Mouse (Mus musculus) liver, embryonic 14.5 days (tissue): ENCODE measurements around the gene Hdlbp. TPM values are rescaled to one million over a fixed set of nuclear protein-coding genes. Genes with fewer than 3 reads are reported as not detected.

Experiments
- ATAC-seq: fragments of 200-750 bp; cut with Nextera tagmentation; 2 replicates; pipeline ENCODE4 v1.8.0; 2017; ENCODE audit warnings: moderate number of reproducible peaks, mild to moderate bottlenecking, moderate library complexity; ENCODE audit not compliant: insufficient read depth
- DNase-seq, 3 experiments: peaks; one replicate each; pipeline ENCODE4 v3.0.0-alpha.2; 2012 to 2013; ENCODE audit warnings: low read depth in 3 of 3, low spot score in 3 of 3
- H3K27ac ChIP-seq: fragments of 300-500 bp; sonication (generic); 2 replicates; pipeline ENCODE4 v1.5.1; 2014; ENCODE audit warnings: moderate library complexity, mild to moderate bottlenecking, control low read depth, inconsistent platforms
- H3K27me3 ChIP-seq: fragments of 300-500 bp; sonication (generic); 2 replicates; pipeline ENCODE4 v1.6.1; 2014; ENCODE audit warnings: mild to moderate bottlenecking, low read length, moderate library complexity; ENCODE audit not compliant: control insufficient read depth, insufficient read depth
- H3K36me3 ChIP-seq: fragments of 300-500 bp; sonication (generic); replicated peaks from 2 replicates; pipeline ENCODE4 v1.6.1; 2014; ENCODE audit warnings: low read depth; ENCODE audit not compliant: control insufficient read depth, insufficient read depth
- H3K4me1 ChIP-seq, 2 experiments: fragments of 200-500 bp in 1 of 2; fragments of 300-500 bp in 1 of 2; sonication (generic) in 1 of 2; replicated peaks; 2 replicates each; pipeline ENCODE4 v1.6.1; 2012 to 2014; ENCODE audit warnings: antibody characterized with exemption in 1 of 2, inconsistent platforms in 1 of 2, low read length in 1 of 2; ENCODE audit not compliant: control insufficient read depth in 2 of 2, insufficient read depth in 2 of 2
- H3K4me2 ChIP-seq: fragments of 300-500 bp; sonication (generic); 2 replicates; pipeline ENCODE4 v1.6.1; 2014; ENCODE audit warnings: low read depth, mild to moderate bottlenecking, control low read depth, moderate library complexity
- H3K4me3 ChIP-seq, 2 experiments: fragments of 200-500 bp in 1 of 2; fragments of 300-500 bp in 1 of 2; sonication (generic) in 1 of 2; 2 replicates each; pipeline ENCODE4 v1.5.1; 2012 to 2014; ENCODE audit warnings: low read depth in 2 of 2, low read length in 2 of 2, mild to moderate bottlenecking in 2 of 2, control low read depth in 1 of 2, inconsistent platforms in 1 of 2, moderate library complexity in 1 of 2; ENCODE audit not compliant: insufficient read depth in 1 of 2
- H3K9ac ChIP-seq: fragments of 300-500 bp; sonication (generic); replicated peaks from 2 replicates; pipeline ENCODE4 v1.6.1; 2014; ENCODE audit warnings: mild to moderate bottlenecking, control low read depth, moderate library complexity
- H3K9me3 ChIP-seq: fragments of 300-500 bp; sonication (generic); 2 replicates; pipeline ENCODE4 v1.6.1; 2016; ENCODE audit warnings: low read length, mixed read lengths; ENCODE audit not compliant: control insufficient read depth
- CTCF ChIP-seq: IDR thresholded peaks from 2 replicates; pipeline ENCODE4 v1.5.1; 2016; ENCODE audit warnings: antibody characterized with exemption, low read depth, control low read depth
- EP300 ChIP-seq: IDR thresholded peaks from 2 replicates; pipeline ENCODE4 v1.6.1; 2016; ENCODE audit warnings: antibody characterized with exemption, low read depth
- WGBS: fragments of 180-500 bp; shearing (Covaris S2); extraction: QIAGEN DNeasy Blood & Tissue Kit; methylation state at CpG from one replicate; pipeline ENCODE4 v1.1.7; 2014; ENCODE audit not compliant: insufficient replicate concordance; 5-methylcytosine and 5-hydroxymethylcytosine counted together
- polyA plus RNA-seq, 2 experiments: library from polyadenylated mRNA; depleted of rRNA in 1 of 2; stranded (reverse) in 1 of 2; unstranded in 1 of 2; fragments of >200 nt; fragmentation: Nextera tagmentation in 1 of 2; extraction: Ambion mirVana in 1 of 2; gene quantifications; 2 replicates each; pipeline versions ENCODE4 v1.2.1 to v1.2.3; 2012 to 2014

Gene Hdlbp
- polyA plus RNA-seq, 2 experiments: 47.2 to 59.3 TPM

GRCm38 (mm10) chr1:93377307-93377706 lies 101.3 kb downstream of the Hdlbp start:
- Histone ChIP-seq H3K4me2 (no peak overlapping the region), H3K27ac (no peak overlapping the region), H3K36me3 (no peaks in the 10 kb centered on the region), H3K9me3 (no peaks in the 10 kb centered on the region), H3K27me3 (no peaks in the 10 kb centered on the region), H3K4me1 (peaks cover 0 to 5% of the 10 kb centered on the region in 2 experiments; a peak in 1 of 4 replicates), H3K9ac (no peak overlapping the region), H3K4me3 (no peak overlapping the region)
- 14% methylated on average over 5 of the region's 5 CpGs for WGBS
- TF ChIP-seq EP300 (no peak), CTCF (no peak)
- DNase-seq (no peak), ATAC-seq (no peak)

DNA sequence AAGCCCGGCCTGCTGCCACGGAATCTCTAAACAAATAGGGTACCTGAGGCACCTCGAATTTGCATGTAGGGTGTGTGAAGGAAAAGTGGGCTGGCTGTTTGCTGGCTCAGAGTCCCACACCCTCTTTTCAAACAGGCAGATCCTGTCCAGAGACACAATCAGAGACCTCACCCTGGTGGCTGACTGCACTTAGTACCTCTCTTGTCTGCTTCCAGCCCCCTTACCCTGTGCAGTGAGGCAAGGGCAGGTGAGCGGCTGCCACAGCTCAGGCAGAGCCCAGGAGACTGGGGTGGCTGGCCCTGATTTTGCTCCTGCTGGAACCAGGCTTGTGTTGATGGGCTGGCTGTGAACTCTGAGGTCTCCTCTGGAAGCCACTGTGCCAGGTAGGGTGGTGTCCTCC lies 105.0 kb downstream of the Hdlbp start, which contains the start of gene Ano7:
TSS of gene Ano7 (plus strand) at position 266 of the 400 bp plus-strand sequence.
- 51% methylated on average over 4 of the region's 4 CpGs for WGBS
- ATAC-seq (no peak), DNase-seq (no peak)
- peaks cover 0 to 3% of the 10 kb centered on the region in 2 experiments; a peak in 1 of 4 replicates for H3K4me1 ChIP-seq
- no peak within 1 kb of the TSS for H3K27ac ChIP-seq
- TF ChIP-seq CTCF: no peak
- no peak within 1 kb of the TSS for H3K4me2 ChIP-seq
- no peaks in the 10 kb centered on the region for H3K27me3 ChIP-seq
- no peaks in the 10 kb centered on the region for H3K9me3 ChIP-seq
- no peak within 1 kb of the TSS for H3K4me3 ChIP-seq
- H3K9ac ChIP-seq: no peak within 1 kb of the TSS
- no peaks in the 10 kb centered on the region for H3K36me3 ChIP-seq

- WGBS: 61% methylated on average over 6 of the region's 6 CpGs
- ATAC-seq: no peak
- H3K4me1 ChIP-seq: no peaks in the 10 kb centered on the region
- H3K4me2 ChIP-seq: no peak overlapping the region
- no peaks in the 10 kb centered on the region for H3K9me3 ChIP-seq
- no peak for DNase-seq
- no peak overlapping the region for H3K27ac ChIP-seq
- no peak overlapping the region for H3K9ac ChIP-seq
- H3K4me3 ChIP-seq: no peak overlapping the region
- no peaks in the 10 kb centered on the region for H3K27me3 ChIP-seq
- H3K36me3 ChIP-seq: peaks cover 32% of the 10 kb centered on the region
- TF ChIP-seq CTCF (no peak), EP300 (no peak)
Measured at GRCm38 (mm10) chr1:93365641-93366040, 113.0 kb downstream of the Hdlbp start.

- Histone ChIP-seq H3K9me3 (no peaks in the 10 kb centered on the region), H3K27me3 (no peaks in the 10 kb centered on the region), H3K27ac (no peak overlapping the region), H3K36me3 (peaks cover 46% of the 10 kb centered on the region), H3K4me3 (no peak overlapping the region), H3K4me2 (no peak overlapping the region), H3K9ac (no peak overlapping the region), H3K4me1 (no peaks in the 10 kb centered on the region)
- DNase-seq: no peak
- no peak for TF ChIP-seq CTCF
- no peak for TF ChIP-seq EP300
- WGBS: 79% methylated on average over 4 of the region's 4 CpGs
- no peak for ATAC-seq
Measured at GRCm38 (mm10) chr1:93362661-93363060, 116.0 kb downstream of the Hdlbp start.

Other genes with a start within 250 kb of the Hdlbp start
- 0.16 and 0.25 TPM in 2 replicates for gene Sned1, start 243.0 kb downstream of the Hdlbp start, polyA plus RNA-seq (2012; rRNA removed)
- 0.06 and 0.25 TPM in 2 replicates for gene Sned1, start 243.0 kb downstream of the Hdlbp start, polyA plus RNA-seq (2014; fragmentation: Nextera tagmentation; extraction: Ambion mirVana)
- gene Mterf4, start 172.9 kb downstream of the Hdlbp start, polyA plus RNA-seq (2012; rRNA removed): 6.4 and 7.6 TPM in 2 replicates
- 7.7 and 8.0 TPM in 2 replicates for gene Mterf4, start 172.9 kb downstream of the Hdlbp start, polyA plus RNA-seq (2014; fragmentation: Nextera tagmentation; extraction: Ambion mirVana)
- 3.1 and 6.9 TPM in 2 replicates for gene Ppp1r7, start 136.0 kb downstream of the Hdlbp start, polyA plus RNA-seq (2012; rRNA removed)
- gene Ppp1r7, start 136.0 kb downstream of the Hdlbp start, polyA plus RNA-seq (2014; fragmentation: Nextera tagmentation; extraction: Ambion mirVana): 33.2 and 33.8 TPM in 2 replicates
- 5.1 and 6.3 TPM in 2 replicates for gene Pask, start 135.3 kb downstream of the Hdlbp start, polyA plus RNA-seq (2012; rRNA removed)
- 5.4 and 6.1 TPM in 2 replicates for gene Pask, start 135.3 kb downstream of the Hdlbp start, polyA plus RNA-seq (2014; fragmentation: Nextera tagmentation; extraction: Ambion mirVana)
- 0.11 and 0.13 TPM in 2 replicates for gene Ano7, start 104.9 kb downstream of the Hdlbp start, polyA plus RNA-seq (2012; rRNA removed)
- 0.14 TPM in 1 of 2 replicates, not detected in the other for gene Ano7, start 104.9 kb downstream of the Hdlbp start, polyA plus RNA-seq (2014; fragmentation: Nextera tagmentation; extraction: Ambion mirVana)
- 0.61 TPM in 2 replicates for gene Farp2, start 33.3 kb upstream of the Hdlbp start, polyA plus RNA-seq (2012; rRNA removed)
- 1.2 and 1.3 TPM in 2 replicates for gene Farp2, start 33.3 kb upstream of the Hdlbp start, polyA plus RNA-seq (2014; fragmentation: Nextera tagmentation; extraction: Ambion mirVana)
- 28.4 and 39.2 TPM in 2 replicates for gene Stk25, start 179.8 kb upstream of the Hdlbp start, polyA plus RNA-seq (2012; rRNA removed)
- gene Stk25, start 179.8 kb upstream of the Hdlbp start, polyA plus RNA-seq (2014; fragmentation: Nextera tagmentation; extraction: Ambion mirVana): 39.9 and 41.1 TPM in 2 replicates
- gene Bok, start 206.8 kb upstream of the Hdlbp start, polyA plus RNA-seq (2012; rRNA removed): 1.9 TPM in 2 replicates
- gene Bok, start 206.8 kb upstream of the Hdlbp start, polyA plus RNA-seq (2014; fragmentation: Nextera tagmentation; extraction: Ambion mirVana): 2.8 and 3.0 TPM in 2 replicates